Mouse (Mus musculus): Measurements from ENCODE around the gene Ulk4. TPM values are rescaled to one million over a fixed set of nuclear protein-coding genes. Genes with fewer than 3 reads are reported as not detected.

The Ulk4 gene
- total RNA-seq (2021) (under 1 TPM; 0.18 to 0.30 TPM), polyA plus RNA-seq (2012; rRNA removed) (0.47 and 2.3 TPM in 2 replicates)
- long read RNA-seq: 0 reads

GRCm38 (mm10) chr9:121277118-121278060 lies at the start of gene Ulk4:
Ulk4 (minus strand) TSS chr9:121277197.
- intact Hi-C loops (cut with DNase I): loop anchor here (5.0 kb wide), 1 partner anchor 180 kb away; no protein-coding TSS in a partner anchor
- Histone ChIP-seq H3K27me3 (ENCODE audit: control insufficient read depth, insufficient read depth, low read length) (no peaks in the 10 kb centered on the region), H3K36me3 (ENCODE audit: control insufficient read depth, insufficient read depth, low read length) (no peaks in the 10 kb centered on the region), H3K79me2 (replicated peaks; ENCODE audit: control insufficient read depth, insufficient read depth, low read length) (no peaks in the 10 kb centered on the region), H3K4me1 (ENCODE audit: control insufficient read depth, insufficient read depth, low read length) (no peaks in the 10 kb centered on the region), H3K4me3 (peak within 1 kb of the TSS; percentile 88), H3K9ac (ENCODE audit: low read depth, low read length) (peak within 1 kb of the TSS; percentile 69), H3K27ac (peak within 1 kb of the TSS; percentile 77)
- DNase-seq: peak; percentile 93 to 95
- under 1% methylated on average over 59 of the region's 59 CpGs for WGBS
- TF ChIP-seq EP300 (IDR thresholded peaks at IDR 0.05; ENCODE audit: insufficient read depth, low read depth, low read length) (peak; percentile 13; the same call in 1 of the 2 replicates), CTCF (IDR thresholded peaks at IDR 0.05) (no peak), POLR2A (IDR thresholded peaks at IDR 0.05; ENCODE audit: insufficient read depth, low read depth, low read length) (peak; percentile 61)

- Histone ChIP-seq H3K27ac (peak overlapping the region; percentile 82), H3K9ac (ENCODE audit: low read depth, low read length) (0 out of 2 replicates have a peak overlapping the region, but pooled peaks have one; percentile 36), H3K27me3 (ENCODE audit: control insufficient read depth, insufficient read depth, low read length) (no peaks in the 10 kb centered on the region), H3K4me1 (ENCODE audit: control insufficient read depth, insufficient read depth, low read length) (peaks cover 23% of the 10 kb centered on the region), H3K4me3 (no peak overlapping the region), H3K79me2 (replicated peaks; ENCODE audit: control insufficient read depth, insufficient read depth, low read length) (peaks cover 6% of the 10 kb centered on the region; the same call in 1 of the 2 replicates), H3K36me3 (ENCODE audit: control insufficient read depth, insufficient read depth, low read length) (peaks cover 10% of the 10 kb centered on the region)
- DNase-seq: peak; percentile 41 to 72
- no peak for TF ChIP-seq CTCF (IDR thresholded peaks at IDR 0.05)
- TF ChIP-seq EP300 (IDR thresholded peaks at IDR 0.05; ENCODE audit: insufficient read depth, low read depth, low read length): peak; percentile 73; the same call in 1 of the 2 replicates
- intact Hi-C loops (cut with DNase I): no loop called here
- whole genome bisulfite sequencing: 68% methylated on average over 14 of the region's 14 CpGs
These were observed 45.0 kb upstream of the Ulk4 start for GRCm38 (mm10) chr9:121322034-121322433.

- Histone ChIP-seq H3K36me3 (ENCODE audit: control insufficient read depth, insufficient read depth, low read length) (peaks cover 10% of the 10 kb centered on the region), H3K4me1 (ENCODE audit: control insufficient read depth, insufficient read depth, low read length) (peaks cover 30% of the 10 kb centered on the region), H3K27ac (peak overlapping the region; percentile 82), H3K79me2 (replicated peaks; ENCODE audit: control insufficient read depth, insufficient read depth, low read length) (peaks cover 6% of the 10 kb centered on the region; the same call in 1 of the 2 replicates), H3K27me3 (ENCODE audit: control insufficient read depth, insufficient read depth, low read length) (no peaks in the 10 kb centered on the region), H3K9ac (ENCODE audit: low read depth, low read length) (no peak overlapping the region), H3K4me3 (no peak overlapping the region)
- intact Hi-C loops (cut with DNase I): no loop called here
- no peak for DNase-seq
- TF ChIP-seq POLR2A (IDR thresholded peaks at IDR 0.05; ENCODE audit: insufficient read depth, low read depth, low read length): no peak
- TF ChIP-seq EP300 (IDR thresholded peaks at IDR 0.05; ENCODE audit: insufficient read depth, low read depth, low read length): no peak
- no peak for TF ChIP-seq CTCF (IDR thresholded peaks at IDR 0.05)
- 82% methylated on average over 2 of the region's 2 CpGs for WGBS
These were observed 44.1 kb upstream of the Ulk4 start for GRCm38 (mm10) chr9:121321118-121321517.

- Histone ChIP-seq H3K36me3 (ENCODE audit: control insufficient read depth, insufficient read depth, low read length) (peaks cover 10% of the 10 kb centered on the region), H3K4me1 (ENCODE audit: control insufficient read depth, insufficient read depth, low read length) (peaks cover 36% of the 10 kb centered on the region), H3K27me3 (ENCODE audit: control insufficient read depth, insufficient read depth, low read length) (no peaks in the 10 kb centered on the region), H3K9ac (ENCODE audit: low read depth, low read length) (no peak overlapping the region), H3K4me3 (no peak overlapping the region), H3K79me2 (replicated peaks; ENCODE audit: control insufficient read depth, insufficient read depth, low read length) (peaks cover 6% of the 10 kb centered on the region; the same call in 1 of the 2 replicates), H3K27ac (peak overlapping the region; percentile 82)
- peak in 1 of 2 experiments; percentile 31 for DNase-seq
- WGBS: 31% methylated on average over 2 of the region's 2 CpGs
- TF ChIP-seq POLR2A (IDR thresholded peaks at IDR 0.05; ENCODE audit: insufficient read depth, low read depth, low read length): no peak
- TF ChIP-seq EP300 (IDR thresholded peaks at IDR 0.05; ENCODE audit: insufficient read depth, low read depth, low read length): no peak
- TF ChIP-seq CTCF (IDR thresholded peaks at IDR 0.05): no peak
- intact Hi-C loops (cut with DNase I): no loop called here
These were observed 43.4 kb upstream of the Ulk4 start for GRCm38 (mm10) chr9:121320433-121320832.

GRCm38 (mm10) chr9:121319323-121319966 lies 42.4 kb upstream of the Ulk4 start:
- Histone ChIP-seq H3K9ac (ENCODE audit: low read depth, low read length) (no peak overlapping the region), H3K79me2 (replicated peaks; ENCODE audit: control insufficient read depth, insufficient read depth, low read length) (peaks cover 6% of the 10 kb centered on the region; the same call in 1 of the 2 replicates), H3K4me3 (no peak overlapping the region), H3K4me1 (ENCODE audit: control insufficient read depth, insufficient read depth, low read length) (peaks cover 42% of the 10 kb centered on the region), H3K27me3 (ENCODE audit: control insufficient read depth, insufficient read depth, low read length) (no peaks in the 10 kb centered on the region), H3K36me3 (ENCODE audit: control insufficient read depth, insufficient read depth, low read length) (peaks cover 13% of the 10 kb centered on the region), H3K27ac (peak overlapping the region; percentile 82)
- peak in 1 of 2 experiments; percentile 37 for DNase-seq
- 68% methylated on average over 10 of the region's 10 CpGs for WGBS
- no peak for TF ChIP-seq EP300 (IDR thresholded peaks at IDR 0.05; ENCODE audit: insufficient read depth, low read depth, low read length)
- TF ChIP-seq POLR2A (IDR thresholded peaks at IDR 0.05; ENCODE audit: insufficient read depth, low read depth, low read length): no peak
- no peak for TF ChIP-seq CTCF (IDR thresholded peaks at IDR 0.05)
- intact Hi-C loops (cut with DNase I): no loop called here
